Mouse (Mus musculus) lung, postnatal 10 days (tissue): ENCODE data around the gene Ifnar1.

Source experiments
- DNase-seq: peaks from one replicate; pipeline ENCODE4 v3.0.0; 2021

Gene Ifnar1

DNA sequence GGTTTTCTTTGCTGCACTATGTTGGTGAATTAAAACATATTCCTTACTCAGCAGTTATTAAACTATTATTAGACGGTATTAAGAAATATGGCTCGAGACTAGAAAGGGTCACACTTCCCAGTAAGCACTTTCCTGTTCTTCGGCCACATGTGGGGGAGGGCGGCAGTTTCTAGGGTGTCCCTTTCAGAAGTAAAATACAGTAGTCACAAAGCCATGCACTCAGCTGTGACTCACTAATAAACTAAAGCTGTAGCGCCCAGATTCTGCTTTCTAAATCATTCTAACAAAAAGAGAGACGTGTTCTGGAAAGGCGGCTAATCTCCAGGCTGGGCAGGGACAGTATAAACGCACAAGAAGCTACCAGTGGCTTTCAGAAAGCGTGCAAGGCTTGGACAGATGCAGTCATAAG lies 23.3 kb upstream of the Ifnar1 start:
- DNase-seq = no peak

DNA sequence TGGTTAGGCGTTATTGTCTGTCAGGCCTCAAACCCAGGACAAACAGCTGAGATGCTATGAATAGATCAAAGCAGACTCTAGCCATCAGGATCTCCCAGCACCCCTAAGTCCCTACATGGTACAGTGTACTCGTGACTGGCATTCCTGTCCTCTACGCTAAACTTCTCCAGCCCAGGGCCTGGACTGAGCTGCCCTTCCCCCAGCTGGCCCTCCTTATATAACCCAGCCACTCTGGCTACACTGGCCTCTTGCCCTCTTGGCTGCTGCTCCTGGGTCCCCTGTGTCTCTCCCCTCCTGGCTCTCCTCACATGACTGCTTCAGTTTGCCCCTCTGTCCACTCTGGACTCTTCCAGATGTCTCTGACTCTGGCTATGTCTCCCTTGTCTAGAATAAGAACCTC lies 22.4 kb upstream of the Ifnar1 start:
- DNase-seq = no peak

DNA sequence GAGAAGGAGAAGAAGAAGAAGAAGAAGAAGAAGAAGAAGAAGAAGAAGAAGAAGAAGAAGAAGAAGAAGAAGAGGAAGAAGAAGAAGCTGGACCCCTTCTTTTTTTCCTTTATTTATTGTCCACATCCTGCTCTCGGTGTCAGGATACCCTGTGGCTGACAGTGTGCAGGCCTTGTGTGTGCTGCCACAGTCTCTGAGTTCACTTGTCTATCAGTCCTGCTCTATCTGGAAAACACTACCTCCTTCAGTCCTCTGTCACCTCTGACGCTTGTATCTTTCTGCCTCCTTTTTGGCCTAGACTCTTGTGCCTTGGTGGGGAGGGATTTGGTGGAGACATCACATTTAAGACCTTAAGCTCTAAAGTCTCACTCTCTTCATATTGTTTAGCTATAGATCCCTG lies 21.6 kb upstream of the Ifnar1 start:
- no peak for DNase-seq

DNA sequence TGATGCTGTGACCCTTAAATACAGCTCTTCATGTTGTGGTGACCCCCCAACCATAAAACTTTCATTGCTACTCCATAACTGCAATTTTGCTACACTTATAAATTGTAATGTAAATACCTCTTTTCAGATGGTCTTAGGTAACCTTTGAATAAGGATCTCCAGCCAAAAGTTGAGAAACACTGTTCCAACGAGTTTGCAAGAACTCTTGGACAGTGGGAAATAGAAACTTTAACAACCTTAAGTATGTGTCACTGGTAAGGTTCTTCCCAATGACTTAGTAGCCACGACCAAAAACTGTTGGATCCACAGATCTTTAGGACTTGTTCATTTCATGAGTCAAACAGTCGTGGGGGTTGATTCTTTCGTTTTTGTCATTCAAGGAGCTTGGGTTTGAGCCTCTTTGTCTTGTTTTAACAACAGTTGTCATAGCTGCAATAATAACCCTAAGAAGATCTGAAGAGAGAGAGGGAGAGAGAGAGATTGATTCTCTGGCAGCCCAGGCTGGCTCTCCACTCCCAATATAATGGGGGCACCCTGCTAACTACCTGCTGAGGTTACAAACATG lies 21.1 kb upstream of the Ifnar1 start:
- no peak for DNase-seq

DNA sequence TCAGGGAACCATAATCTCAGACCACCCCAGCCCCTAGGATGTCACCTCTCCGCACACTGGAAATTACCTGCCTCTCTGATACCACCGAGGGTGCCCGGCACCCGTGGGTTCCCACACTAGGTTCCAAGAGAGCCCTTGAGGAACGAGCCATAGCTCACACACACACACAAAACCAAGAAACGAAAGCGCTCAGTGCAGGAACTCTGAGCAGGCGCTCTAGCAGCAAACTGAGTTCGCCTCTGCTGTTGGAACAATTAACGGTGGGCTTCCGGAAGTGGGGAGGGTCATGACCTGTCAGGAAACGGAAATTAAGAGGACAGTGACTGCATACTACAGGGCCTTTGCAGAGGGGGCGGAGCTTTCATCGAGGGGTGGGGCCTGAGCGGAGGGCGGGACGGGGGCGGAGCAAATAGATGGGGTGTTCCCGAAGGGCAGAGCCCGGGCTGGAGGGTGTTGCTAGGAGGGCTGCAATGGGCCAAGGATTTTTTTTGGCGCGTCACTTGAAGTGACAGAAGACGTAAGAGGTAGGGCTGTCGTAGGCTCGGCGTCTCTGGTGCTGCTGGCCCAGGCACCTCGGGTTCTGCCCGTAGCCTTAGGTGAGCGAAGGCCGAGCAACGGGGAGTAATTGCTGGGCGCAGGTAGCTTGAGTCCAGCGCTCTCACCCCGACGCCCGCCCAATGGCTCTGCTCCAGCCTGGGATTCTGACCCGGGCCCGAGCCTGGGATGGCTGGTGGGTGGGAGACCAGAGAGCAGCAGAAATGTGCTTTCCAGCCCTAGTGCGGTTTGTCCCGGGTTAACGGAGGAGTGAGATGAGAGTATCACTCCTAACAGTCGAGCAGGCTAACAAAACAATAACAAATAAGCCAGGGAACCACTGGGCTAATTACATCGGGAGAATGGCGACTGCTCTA lies 20.2 kb upstream of the Ifnar1 start:
- DNase-seq = peak; percentile 91

DNA sequence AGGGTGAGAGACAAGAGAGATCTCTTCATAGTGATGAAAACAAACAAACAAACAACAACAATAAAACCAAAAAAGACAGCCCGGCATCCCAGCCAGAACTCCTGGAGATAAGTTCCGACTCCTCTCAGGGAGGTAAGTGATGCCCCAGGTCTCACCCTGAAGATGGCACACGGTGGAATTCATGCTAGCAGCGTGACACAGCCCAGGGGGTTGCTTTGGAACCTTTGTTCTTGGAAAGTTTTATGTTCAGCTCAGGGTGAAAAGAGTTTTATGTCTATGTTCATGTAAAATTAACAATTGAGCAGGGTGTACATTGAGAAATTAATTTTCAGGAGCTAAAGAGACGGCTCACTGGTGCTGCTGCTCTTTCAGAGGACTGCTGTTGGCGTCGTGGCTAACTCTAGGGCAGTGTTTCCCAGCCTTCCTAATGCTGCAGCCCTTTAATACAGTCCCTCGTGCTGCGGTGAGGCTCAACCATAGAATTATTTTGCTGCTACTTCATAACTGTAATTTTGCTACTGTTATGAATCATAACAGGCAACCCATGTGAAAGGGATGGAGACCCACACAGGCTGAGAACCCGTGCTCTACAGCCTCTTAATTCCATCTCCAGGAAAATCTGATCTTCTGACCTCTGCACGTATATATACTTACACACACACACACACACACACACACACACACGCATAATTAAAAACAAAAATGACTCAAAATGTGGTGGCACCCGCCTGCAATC lies 19.4 kb upstream of the Ifnar1 start:
- no peak for DNase-seq

DNA sequence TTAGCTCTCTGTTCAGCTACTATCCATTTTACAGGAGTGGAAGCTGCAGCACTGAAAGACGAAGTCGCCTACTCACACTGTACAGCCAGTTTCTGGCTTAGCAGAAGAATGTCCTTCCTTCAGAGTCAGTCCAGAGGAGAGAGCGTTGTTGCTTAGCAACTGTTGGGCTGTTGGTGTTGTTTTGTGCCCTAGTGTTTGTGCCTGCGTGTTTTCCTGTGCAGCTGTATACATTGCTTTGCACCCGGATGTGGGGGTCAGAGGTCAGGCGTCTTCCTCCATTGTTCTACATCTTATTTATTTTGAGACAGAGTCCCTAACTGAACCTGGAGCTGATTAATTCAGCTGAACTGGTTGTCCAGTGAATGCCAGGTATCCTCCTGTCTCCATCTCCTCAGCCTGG lies 18.5 kb upstream of the Ifnar1 start:
- DNase-seq = peak; percentile 86

DNA sequence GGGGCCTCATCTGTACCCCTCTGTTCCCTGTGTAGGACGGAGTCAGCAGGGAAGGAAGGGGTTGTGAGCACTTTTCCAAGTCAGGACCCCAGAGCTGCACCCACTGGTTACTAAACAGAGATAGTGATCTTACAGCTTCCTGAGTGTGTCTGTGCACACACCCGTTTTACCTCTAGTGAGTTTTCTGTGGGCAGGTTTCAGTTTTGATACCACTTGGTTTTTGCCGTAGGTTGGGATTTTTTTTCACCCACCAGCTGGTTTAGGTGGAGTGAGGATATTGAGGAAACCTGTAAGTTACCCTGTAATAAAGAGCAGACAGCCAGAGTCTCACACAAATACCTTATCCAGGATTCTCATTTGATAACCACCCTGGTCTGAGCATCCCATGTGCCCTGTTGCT lies 14.6 kb upstream of the Ifnar1 start:
- DNase-seq = no peak

DNA sequence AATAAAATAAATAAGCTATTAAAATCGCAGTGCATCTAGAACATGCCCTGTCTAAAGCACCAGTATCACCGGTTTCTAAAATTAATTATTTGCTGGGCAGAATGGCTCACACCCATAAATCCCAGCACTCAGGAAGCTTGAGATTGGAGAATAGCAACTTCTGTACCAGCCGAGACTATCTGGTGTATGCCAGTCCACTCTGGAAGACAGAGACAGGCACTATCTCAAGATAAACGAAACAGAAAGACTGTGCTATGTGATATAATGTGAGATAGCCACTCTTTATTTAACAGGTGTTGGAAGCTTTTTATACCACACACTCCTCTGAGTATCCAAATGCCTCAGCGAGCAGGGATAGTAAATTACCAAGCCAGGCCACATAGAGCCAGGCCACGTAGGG lies 13.6 kb upstream of the Ifnar1 start:
- DNase-seq = no peak

DNA sequence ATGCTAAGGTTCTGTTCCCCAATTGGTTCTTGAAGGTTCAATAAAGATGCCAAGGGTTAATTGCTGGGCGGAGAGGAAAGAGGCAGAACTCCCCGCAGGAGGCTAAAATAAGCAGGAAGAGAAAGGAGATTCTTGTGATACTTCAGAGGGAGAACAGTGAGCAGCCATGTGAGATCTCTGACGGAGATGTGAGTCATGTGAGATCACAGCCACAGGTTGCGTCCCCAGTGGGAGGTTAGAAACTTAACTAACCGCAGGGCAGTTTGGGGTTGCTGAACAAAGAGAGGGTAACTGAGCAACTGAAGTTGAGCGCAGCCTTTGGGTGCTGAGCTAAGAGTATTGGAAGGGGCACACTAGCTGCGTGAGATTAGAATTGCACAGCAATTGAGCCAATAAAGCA lies 9.3 kb upstream of the Ifnar1 start:
- no peak for DNase-seq

DNA sequence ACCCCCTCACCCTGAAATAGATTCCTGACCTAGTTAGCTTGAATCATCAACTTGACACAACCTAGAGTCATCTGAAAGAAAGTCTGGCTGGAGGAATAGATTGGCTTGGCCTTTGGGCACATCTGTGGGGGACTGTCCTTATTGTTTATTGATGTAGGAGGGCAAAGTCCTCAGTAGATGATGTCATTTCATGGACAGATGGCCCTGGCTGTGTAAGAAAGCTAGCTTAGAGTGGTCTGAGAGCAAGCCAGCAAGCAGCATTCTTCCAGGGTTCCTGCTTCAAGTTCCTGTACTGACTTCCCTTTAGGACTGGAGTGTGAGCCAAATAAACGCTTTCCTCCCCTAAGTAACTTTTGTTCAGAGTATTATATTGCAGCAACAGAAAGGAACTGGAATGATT lies 7.0 kb upstream of the Ifnar1 start:
- DNase-seq = no peak

DNA sequence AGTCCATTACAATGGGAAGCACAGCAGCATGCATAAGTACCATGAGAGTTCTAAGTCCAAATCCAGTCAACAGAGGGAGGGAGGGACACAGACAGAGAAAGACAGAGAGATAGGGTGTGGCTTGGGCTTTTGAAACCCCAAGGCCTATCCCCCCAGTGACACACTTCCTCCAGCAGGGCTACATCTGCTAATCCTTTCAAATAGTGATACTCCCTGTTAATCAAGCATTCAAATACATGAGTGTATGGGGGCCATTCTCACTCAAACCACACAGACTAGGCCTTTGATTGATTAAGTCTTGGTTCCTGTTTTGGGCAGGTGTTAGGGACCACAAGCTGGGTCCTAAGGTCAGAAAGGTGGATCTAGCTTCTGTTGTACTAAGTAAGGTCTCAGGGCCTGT lies 4.5 kb upstream of the Ifnar1 start:
- DNase-seq = no peak

DNA sequence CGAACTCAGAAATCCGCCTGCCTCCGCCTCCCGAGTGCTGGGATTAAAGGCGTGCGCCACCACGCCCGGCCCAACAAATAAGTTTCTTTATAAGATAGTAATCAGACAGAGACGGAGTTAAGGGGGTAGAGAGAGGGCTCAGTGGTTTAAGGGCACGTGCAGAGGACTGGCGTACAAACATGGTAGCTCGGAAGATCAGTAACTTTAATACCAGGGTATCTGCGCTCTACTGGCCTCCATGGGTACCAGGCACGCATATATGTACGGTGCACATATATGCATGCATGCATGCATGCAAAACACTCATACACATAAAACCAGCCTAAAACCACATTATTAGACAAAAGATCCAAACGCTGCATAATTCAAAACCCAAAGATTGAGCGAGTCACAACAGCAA lies 651 bp upstream of the Ifnar1 start:
- no peak for DNase-seq

DNA sequence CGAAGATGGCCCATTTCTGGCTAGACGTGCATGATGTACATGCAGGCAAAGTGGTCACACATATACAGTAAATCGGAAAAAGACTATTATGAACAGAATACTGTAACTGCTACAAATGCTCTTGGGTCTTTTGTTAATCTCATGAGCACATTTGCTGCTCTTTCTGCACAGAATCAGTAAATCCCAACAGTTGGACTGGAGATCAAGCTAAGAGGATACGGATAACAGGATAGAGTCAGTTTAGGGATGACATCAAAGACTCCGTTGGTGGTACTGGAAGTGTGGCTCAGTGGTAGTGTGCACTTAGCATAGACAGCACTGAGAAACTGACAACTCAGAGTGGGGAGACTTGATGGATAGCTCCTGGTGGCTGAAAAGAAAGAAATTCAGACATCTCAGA lies 803 bp downstream of the Ifnar1 start:
- DNase-seq = no peak

DNA sequence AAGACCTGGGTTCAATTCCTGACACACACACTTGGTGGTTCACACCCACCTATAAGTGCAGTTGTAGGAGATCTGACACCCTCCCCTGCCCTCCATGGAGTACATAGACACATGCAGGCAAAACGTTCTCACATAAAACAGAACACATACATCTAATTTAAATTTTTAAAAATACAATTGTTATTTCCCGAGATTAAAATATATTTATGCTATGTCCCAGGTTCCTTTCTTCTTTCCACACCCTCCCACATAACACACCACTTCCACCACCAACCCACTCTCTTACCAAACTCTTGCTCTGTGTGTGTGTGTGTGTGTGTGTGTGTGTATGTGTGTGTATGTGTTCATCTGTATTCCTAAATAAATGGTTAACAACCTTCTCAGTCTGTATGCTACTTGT lies 3.0 kb downstream of the Ifnar1 start:
- no peak for DNase-seq

DNA sequence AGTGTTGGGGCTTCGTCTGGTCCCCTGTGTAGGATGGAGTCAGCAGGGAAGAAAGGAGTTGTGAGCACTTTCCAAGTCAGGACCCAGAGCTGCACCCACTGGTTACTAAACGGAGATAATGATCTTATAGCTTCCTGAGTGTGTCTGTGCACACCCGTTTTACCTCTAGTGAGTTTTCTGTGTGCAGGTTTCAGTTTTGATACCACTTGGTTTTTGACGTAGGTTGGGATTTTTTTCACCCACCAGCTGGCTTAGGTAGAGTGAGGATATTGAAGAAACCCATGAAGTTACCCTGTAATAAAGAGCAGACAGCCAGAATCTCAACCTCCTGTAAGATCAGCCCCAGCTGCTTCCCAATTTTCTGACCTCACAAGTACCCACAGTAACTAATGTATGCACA lies 5.9 kb downstream of the Ifnar1 start:
- DNase-seq = no peak

DNA sequence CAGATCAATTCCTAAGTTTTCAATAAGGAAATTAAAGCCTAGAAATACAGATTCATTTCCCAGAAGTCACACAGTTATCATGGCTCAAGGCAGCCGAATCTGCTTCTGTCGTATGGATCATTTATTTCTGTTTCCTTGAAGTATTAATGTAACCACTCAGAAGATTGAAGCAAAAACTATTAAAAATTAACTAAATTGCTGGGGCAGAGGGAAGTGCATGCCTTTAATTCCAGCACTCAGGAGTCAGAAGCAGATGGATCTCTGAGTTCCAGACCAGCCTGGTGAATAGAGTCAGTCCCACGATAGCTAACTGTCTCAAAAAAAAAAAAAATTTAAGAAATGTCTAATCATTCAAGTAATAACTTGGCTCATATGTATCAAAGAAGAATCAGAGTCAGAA lies 6.4 kb downstream of the Ifnar1 start:
- no peak for DNase-seq

DNA sequence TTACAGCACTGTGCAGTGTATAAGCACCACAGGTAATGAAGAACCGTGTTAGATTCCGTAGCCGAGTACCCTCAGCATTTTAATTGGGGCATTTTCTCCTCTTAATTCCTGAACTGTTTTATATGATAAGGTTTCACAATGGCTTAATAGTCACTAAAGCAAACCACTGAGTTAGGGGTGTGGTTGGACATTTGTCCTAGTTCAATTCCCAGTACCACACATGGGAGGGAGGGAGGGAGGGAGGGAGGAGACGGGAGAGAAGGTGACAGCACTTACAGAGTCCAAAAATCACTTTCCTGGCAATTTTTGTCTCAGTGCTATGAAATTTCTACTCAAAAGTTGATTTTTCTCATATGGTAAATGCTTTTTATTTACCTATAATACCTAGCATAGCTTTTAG lies 10.5 kb downstream of the Ifnar1 start:
- DNase-seq = no peak

DNA sequence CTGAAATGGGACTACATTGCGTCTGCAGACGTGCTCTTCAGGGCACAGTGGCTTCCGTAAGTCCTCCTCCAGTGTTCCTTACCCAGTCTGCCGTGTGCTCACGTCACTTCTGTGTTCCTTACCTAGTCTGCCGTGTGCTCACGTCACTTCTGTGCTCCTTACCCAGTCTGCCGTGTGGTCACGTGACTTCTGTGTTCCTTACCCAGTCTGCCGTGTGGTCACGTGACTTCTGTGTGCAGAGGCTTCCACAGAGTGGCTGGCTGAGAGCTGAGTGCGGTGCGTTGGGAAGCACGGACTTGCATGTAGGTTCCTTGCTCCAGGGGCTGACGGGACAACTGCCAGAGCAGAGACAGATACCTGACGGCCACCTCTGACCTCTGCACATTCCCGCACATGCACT lies 11.2 kb downstream of the Ifnar1 start:
- no peak for DNase-seq

DNA sequence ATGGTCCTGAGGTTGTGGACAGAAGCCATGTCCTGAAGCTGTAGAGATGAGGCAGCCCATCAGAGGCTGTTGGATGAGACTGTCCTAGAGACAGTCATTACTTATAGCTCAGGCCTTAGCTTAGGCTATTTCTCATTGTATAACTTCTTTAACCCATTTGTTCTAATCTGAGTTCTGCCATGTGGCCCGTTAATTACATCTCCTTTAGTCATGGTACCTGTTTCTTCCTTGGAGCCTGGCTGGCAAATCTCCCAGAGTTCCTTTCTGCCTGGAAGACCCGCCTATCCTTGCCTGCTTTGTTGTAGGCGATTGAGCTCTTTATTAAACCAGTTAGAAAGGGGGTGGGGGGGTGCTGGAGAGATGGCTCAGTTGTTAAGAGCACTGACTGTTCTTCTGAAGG lies 11.7 kb downstream of the Ifnar1 start:
- DNase-seq = no peak

DNA sequence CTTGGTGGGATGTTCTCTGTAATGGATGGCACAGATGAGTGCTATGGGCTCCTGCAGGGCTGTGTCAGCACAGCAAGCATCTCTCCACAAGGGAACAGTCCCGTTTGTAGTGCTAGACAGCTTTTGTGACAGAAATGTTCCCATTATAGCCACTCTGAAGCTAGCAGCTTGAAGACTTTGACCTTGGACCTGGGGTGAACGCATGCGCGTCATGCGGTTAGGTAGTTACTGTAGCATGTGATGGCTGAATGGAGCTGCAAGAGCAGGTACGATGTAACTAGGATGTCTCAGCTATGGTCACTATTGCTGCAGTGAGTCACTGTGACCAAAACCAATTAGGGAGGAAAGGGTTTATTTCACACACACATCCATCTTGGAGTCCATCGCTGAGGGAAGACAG lies 13.0 kb downstream of the Ifnar1 start:
- no peak for DNase-seq

DNA sequence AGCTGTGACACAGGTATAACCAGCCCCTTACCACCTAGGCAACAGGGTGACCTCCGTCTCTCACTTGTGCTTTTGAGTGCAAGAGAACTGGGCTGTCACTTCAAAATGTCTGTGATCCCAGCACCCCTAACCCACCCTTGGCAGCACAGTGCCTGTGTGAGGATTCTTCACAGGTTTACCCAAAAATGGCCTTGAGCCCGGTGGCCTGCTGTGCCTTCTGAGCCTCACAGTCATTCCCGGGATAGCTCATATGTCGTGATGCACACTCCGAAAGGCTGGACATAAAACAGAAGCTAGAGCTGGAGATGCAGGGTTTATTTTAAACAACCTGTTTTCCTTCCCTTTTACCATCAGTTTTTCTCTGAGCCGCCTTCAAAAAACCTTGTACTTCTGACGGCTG lies 19.7 kb downstream of the Ifnar1 start:
- no peak for DNase-seq

DNA sequence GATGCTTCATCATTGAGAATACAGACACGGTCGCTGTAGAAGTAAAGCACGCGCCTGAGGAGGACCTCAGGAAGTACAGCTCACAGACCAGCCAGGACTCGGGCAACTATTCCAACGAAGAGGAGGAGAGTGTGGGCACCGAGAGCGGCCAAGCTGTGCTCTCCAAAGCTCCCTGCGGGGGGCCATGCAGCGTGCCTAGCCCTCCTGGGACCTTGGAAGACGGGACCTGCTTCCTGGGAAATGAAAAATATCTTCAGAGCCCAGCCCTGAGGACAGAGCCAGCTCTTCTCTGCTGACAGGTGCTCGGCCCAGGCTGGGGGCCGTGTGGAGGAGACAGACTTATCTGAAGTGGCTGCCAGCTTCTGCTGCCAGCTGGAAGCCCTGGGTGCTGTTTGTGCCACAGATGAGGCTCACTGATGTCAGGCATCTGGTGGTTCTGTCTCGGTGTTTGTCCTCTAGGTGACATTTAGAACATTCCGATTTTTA lies 20.1 kb downstream of the Ifnar1 start:
- no peak for DNase-seq

DNA sequence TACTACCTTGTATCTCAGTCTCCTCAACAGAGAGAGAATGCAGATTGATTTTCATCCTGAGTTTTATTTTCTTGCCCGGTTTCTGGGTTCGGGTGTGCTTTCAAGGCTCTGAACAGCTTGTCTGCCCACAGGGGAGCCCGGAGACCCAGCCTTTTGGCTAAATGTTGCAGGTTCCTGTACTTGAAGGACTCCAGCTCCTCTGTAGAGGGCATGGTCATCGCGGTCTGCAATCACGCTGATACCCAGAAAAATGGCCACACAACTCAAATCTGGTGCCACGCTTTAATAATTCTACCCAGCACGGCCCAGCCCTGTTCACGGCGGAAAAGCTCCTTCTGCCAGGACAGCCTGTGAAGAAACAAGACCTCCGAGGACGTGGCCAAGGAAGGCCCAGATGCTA lies 21.4 kb downstream of the Ifnar1 start:
- no peak for DNase-seq
